Mouse (Mus musculus) stomach, postnatal 0 days (tissue): ENCODE measurements around the gene Zfp865.

Experiments used
- CTCF ChIP-seq: IDR thresholded peaks from 2 replicates; pipeline ENCODE4 v1.5.1; 2016; ENCODE audit warnings: antibody characterized with exemption, low read depth, mild to moderate bottlenecking, moderate library complexity
- EP300 ChIP-seq: optimal IDR thresholded peaks from 2 replicates; pipeline ENCODE3; 2016; ENCODE audit warnings: antibody characterized with exemption

DNA sequence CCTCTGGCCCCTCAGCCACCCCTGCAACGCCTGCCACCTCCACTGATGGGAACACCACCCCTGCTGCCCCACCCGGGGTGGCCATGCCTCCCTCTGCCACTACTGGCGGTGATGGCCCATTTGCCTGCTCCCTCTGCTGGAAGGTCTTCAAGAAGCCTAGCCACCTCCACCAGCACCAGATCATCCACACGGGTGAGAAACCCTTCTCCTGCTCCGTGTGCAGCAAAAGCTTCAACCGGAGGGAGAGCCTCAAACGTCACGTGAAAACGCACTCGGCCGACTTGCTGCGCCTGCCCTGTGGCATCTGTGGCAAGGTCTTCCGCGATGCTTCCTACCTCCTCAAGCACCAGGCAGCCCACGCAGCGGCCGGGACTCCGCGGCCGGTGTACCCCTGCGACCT lies 9.8 kb downstream of the Zfp865 start:
- TF ChIP-seq CTCF (no peak), EP300 (no peak)
